Comparison of ENCODE assay signal across 24 mouse cellular contexts in the genomic region with DNA sequence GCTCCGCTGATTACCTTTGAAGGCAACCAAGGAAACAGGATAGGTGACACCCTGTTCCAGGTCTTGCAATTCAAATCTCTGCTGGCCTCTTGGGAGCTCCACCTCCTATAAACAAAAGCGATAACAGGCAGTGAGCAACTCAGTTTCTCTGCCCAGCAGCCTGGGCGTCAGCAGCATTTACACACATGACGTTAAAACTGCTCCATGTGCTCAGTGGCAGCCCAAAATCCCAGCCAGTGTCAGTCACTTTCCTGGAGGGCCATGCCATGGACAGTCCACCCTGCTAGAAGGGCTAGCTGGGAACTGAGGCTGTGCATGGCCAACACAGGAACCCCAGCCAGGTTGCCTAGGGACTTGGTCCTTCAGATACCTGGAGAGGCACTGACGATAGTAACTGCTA. TPM values are rescaled to one million over a fixed set of nuclear protein-coding genes. Genes with fewer than 3 reads are reported as not detected.
A peak's percentile ranks its signal among the peaks of the same experiment; 100 is the strongest.
DNase-seq lines count a peak whose midpoint lies in the region; ATAC-seq and TF ChIP-seq lines count a peak whose summit lies in the region.
"Had no signal": no experiment of that assay in that cellular context is flagged by ENCODE, and none has a peak within 500 bp of the region (broad histone marks: within the 10 kb centered on the region; RNA-seq: fewer than 3 reads in every experiment).

No protein-coding gene starts in this region.

- TF ChIP-seq POLR2A in lung, adult 2 months (IDR thresholded peaks at IDR 0.05; ENCODE audit: borderline replicate concordance, extremely low read depth, low read depth, low read length) = no peak

- no peaks in the 10 kb centered on the region for H3K27me3 ChIP-seq in forebrain, embryonic 15.5 days
- H3K27me3 ChIP-seq: forebrain, embryonic 13.5 days; heart, embryonic 12.5 days had no signal

- peak; percentile 74 for DNase-seq in heart, adult 11 months
- DNase-seq in heart, postnatal 36 days = no peak
- peak; percentile 23 for DNase-seq in lung, adult 2 months
- no peak for DNase-seq in lung, postnatal 10 days
- peak; percentile 32 for DNase-seq in lung, postnatal 36 days
- DNase-seq: adrenal gland, adult 8-10 months; adrenal gland, postnatal 25 days; cerebellum, adult 11-12 months; cerebellum, adult 8-10 months; cerebellum, postnatal 14 days; forebrain, postnatal 0 days; gastrocnemius, adult 2 months; gastrocnemius, postnatal 14 days; heart, adult 18-20 months; heart, postnatal 10 days; heart, postnatal 4 days had no signal

- no peaks in the 10 kb centered on the region for H3K9me3 ChIP-seq in forebrain, embryonic 15.5 days
- H3K9me3 ChIP-seq: forebrain, embryonic 10.5 days; forebrain, embryonic 13.5 days; heart, embryonic 12.5 days; heart, embryonic 15.5 days had no signal

- intact Hi-C loops in heart, postnatal 36 days (cut with DNase I) = no loop called here

- no peak for TF ChIP-seq CTCF in lung, adult 2 months (IDR thresholded peaks at IDR 0.05; ENCODE audit: insufficient read depth, low read length)

- no peaks in the 10 kb centered on the region for H3K36me3 ChIP-seq in forebrain, embryonic 15.5 days
- H3K36me3 ChIP-seq: forebrain, embryonic 10.5 days; heart, embryonic 12.5 days; heart, embryonic 15.5 days had no signal

- H3K4me3 ChIP-seq in lung, adult 2 months (replicated peaks; ENCODE audit: extremely low read depth, low read depth, low read length) = no peak overlapping the region
- H3K4me3 ChIP-seq in forebrain, embryonic 15.5 days = no peak overlapping the region
- H3K4me3 ChIP-seq: forebrain, embryonic 10.5 days; forebrain, embryonic 13.5 days; gastrocnemius, adult 2 months; heart, embryonic 12.5 days; heart, embryonic 15.5 days had no signal

- H3K27ac ChIP-seq in forebrain, embryonic 15.5 days (replicated peaks) = no peak overlapping the region
- H3K27ac ChIP-seq: forebrain, embryonic 10.5 days; forebrain, embryonic 13.5 days; gastrocnemius, adult 2 months; heart, embryonic 15.5 days; hindbrain, embryonic 14.5 days; hindbrain, postnatal 0 days had no signal

- ATAC-seq in forebrain, embryonic 15.5 days (replicated peaks) = no peak
- ATAC-seq: activated CD4-positive, CD25-positive, alpha-beta regulatory T cell, adult 4 months; forebrain, embryonic 13.5 days; forebrain, postnatal 0 days; hindbrain, postnatal 0 days had no signal

- WGBS in lung, adult 2 months = 62% methylated on average over 5 of the region's 5 CpGs
- WGBS in forebrain, embryonic 15.5 days = 87% methylated on average over 5 of the region's 5 CpGs

- no peak overlapping the region for H3K9ac ChIP-seq in forebrain, embryonic 15.5 days (replicated peaks)
- H3K9ac ChIP-seq: forebrain, embryonic 13.5 days; forebrain, postnatal 0 days; heart, embryonic 12.5 days; heart, embryonic 15.5 days; hindbrain, embryonic 14.5 days had no signal

- H3K4me2 ChIP-seq in forebrain, embryonic 15.5 days (replicated peaks) = no peak overlapping the region
- H3K4me2 ChIP-seq: forebrain, embryonic 13.5 days; heart, embryonic 12.5 days; heart, embryonic 15.5 days; hindbrain, embryonic 14.5 days had no signal

- H3K4me1 ChIP-seq in lung, adult 2 months (ENCODE audit: control insufficient read depth, insufficient read depth, low read length) = no peaks in the 10 kb centered on the region
- no peaks in the 10 kb centered on the region for H3K4me1 ChIP-seq in forebrain, embryonic 15.5 days
- H3K4me1 ChIP-seq: forebrain, embryonic 10.5 days; forebrain, embryonic 13.5 days; heart, embryonic 12.5 days; heart, embryonic 15.5 days had no signal

RNA-seq across cellular contexts. Expression of a gene that starts 48.0 kb away (rescaled TPM):
- not detected for total RNA-seq in heart, postnatal 36 days (2021)
- 0.63 and 6.0 TPM in 2 replicates for polyA plus RNA-seq in lung, adult 2 months (2012; rRNA removed)
- 0.05 TPM in 1 of 2 replicates, not detected in the other for polyA plus RNA-seq in forebrain, embryonic 15.5 days (2015; fragmentation: Nextera tagmentation; extraction: Ambion mirVana)
- total RNA-seq: gastrocnemius, adult 2 months had no signal
- polyA plus RNA-seq: forebrain, embryonic 10.5 days; forebrain, embryonic 13.5 days; heart, embryonic 12.5 days; hindbrain, embryonic 14.5 days had no signal

Comparison
In these comparisons a context has a peak if more than half of its experiments do, and no peak if none do; other contexts are left out.
1. DNase-seq: peak in heart, adult 11 months (single experiment), lung, adult 2 months (single experiment) and lung, postnatal 36 days (single experiment); none in heart, postnatal 36 days (0 of 2) and lung, postnatal 10 days (single experiment).